Mouse (Mus musculus) embryonic facial prominence, embryonic 14.5 days (tissue): Measurements from ENCODE around the gene Pfkfb3. TPM values are rescaled to one million over a fixed set of nuclear protein-coding genes. Genes with fewer than 3 reads are reported as not detected.

Experiments
- ATAC-seq: fragments of 200-750 bp; cut with Nextera tagmentation; 2 replicates; pipeline ENCODE4 v1.8.0; 2017; ENCODE audit warnings: low read depth, moderate number of reproducible peaks, moderate TSS enrichment
- DNase-seq: peaks from one replicate; pipeline ENCODE4 v3.0.0-alpha.2; 2015; ENCODE audit warnings: low spot score
- H3K27ac ChIP-seq: fragments of 300-500 bp; sonication (generic); replicated peaks from 2 replicates; pipeline ENCODE4 v1.5.1; 2014; ENCODE audit warnings: low read depth, mild to moderate bottlenecking, low read length, moderate library complexity
- H3K27me3 ChIP-seq: fragments of 300-500 bp; sonication (generic); replicated peaks from 2 replicates; pipeline ENCODE4 v1.6.1; 2014; ENCODE audit warnings: low read length; ENCODE audit not compliant: control insufficient read depth, insufficient read depth
- H3K36me3 ChIP-seq: fragments of 300-500 bp; sonication (generic); 2 replicates; pipeline ENCODE4 v1.6.1; 2014; ENCODE audit warnings: low read length, mixed read lengths; ENCODE audit not compliant: control insufficient read depth, insufficient read depth
- H3K4me1 ChIP-seq: fragments of 300-500 bp; sonication (generic); 2 replicates; pipeline ENCODE4 v1.6.1; 2014; ENCODE audit warnings: antibody characterized with exemption, low read length; ENCODE audit not compliant: control insufficient read depth, insufficient read depth
- H3K4me2 ChIP-seq: fragments of 300-500 bp; sonication (generic); 2 replicates; pipeline ENCODE4 v1.6.1; 2014; ENCODE audit warnings: low read depth, mild to moderate bottlenecking, low read length, moderate library complexity, mixed read lengths
- H3K4me3 ChIP-seq: fragments of 300-500 bp; sonication (generic); 2 replicates; pipeline ENCODE4 v1.5.1; 2014; ENCODE audit warnings: low read depth, mild to moderate bottlenecking, low read length
- H3K9ac ChIP-seq: fragments of 300-500 bp; sonication (generic); 2 replicates; pipeline ENCODE4 v1.6.1; 2014; ENCODE audit warnings: low read depth, mild to moderate bottlenecking, low read length, moderate library complexity, mixed read lengths
- H3K9me3 ChIP-seq: fragments of 300-500 bp; sonication (generic); 2 replicates; pipeline ENCODE4 v1.6.1; 2016; ENCODE audit warnings: low read length; ENCODE audit not compliant: control insufficient read depth
- WGBS: fragments of 180-500 bp; shearing (Covaris S2); extraction: QIAGEN DNeasy Blood & Tissue Kit; methylation state at CpG from one replicate; pipeline ENCODE4 v1.1.7; 2014; 5-methylcytosine and 5-hydroxymethylcytosine counted together
- polyA plus RNA-seq: library from polyadenylated mRNA; unstranded; fragments of >200 nt; fragmentation: Nextera tagmentation; extraction: Ambion mirVana; gene quantifications from 2 replicates; pipeline ENCODE4 v1.2.1, GENCODE M21; 2014

The Pfkfb3 gene
- 9.2 and 9.8 TPM in 2 replicates for polyA plus RNA-seq

DNA sequence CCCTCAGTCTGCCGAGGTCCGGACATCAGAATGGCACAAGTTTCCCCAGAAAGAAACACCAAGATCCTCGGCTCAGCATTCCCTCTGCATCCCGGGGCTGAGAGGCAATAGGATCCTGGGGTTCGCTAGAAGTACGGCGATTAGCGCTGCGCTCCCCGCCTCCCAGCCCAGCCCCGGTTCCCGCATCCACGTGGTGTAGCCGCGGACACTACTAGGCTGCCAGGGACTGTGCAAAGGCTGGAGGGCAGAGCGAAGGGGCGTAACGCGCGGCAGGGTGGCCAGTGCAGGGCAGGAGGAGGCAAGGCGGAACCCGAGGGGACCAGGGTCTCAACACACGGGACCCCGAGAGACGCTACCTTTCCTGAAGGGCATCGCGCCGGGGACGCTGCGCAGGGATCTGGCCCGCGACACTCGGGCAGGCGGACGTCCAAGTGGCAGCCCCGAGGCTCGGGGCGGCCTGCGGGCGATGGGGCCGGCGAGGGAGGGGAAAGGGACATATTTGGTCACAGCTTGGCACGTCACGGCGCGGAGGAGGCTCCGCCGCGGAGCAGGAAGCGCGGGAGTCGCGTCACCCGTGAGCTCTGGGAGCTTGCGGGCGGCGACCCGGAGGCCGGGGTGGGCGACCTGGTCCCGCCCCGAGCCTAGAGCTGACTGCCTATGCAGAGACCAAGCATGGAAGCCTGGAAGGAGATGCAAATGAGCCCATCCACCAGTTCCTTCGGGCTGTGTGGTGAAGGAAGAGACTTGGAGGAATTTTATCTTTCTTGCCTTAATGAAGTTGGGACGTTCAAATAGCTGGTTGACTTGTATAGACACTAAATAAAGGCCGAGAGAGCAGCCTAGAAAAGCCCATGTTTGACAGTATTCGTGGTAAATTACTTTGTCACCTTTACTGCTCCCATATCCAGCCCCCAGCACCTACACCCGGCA is at the start of gene Pfkfb3:
TSS of gene Pfkfb3 (minus strand) at position 607 of the 930 bp plus-strand sequence.
- ATAC-seq, result peak; percentile 78
- DNase-seq, result peak; percentile 59
- no peaks in the 10 kb centered on the region for H3K36me3 ChIP-seq
- peak within 1 kb of the TSS; percentile 95 for H3K4me2 ChIP-seq
- peak within 1 kb of the TSS; percentile 57 for H3K4me3 ChIP-seq
- 2% methylated on average over 63 of the region's 67 CpGs for WGBS
- no peaks in the 10 kb centered on the region for H3K9me3 ChIP-seq
- peaks cover 29% of the 10 kb centered on the region for H3K27me3 ChIP-seq
- no peak within 1 kb of the TSS for H3K27ac ChIP-seq
- H3K9ac ChIP-seq, result peak within 1 kb of the TSS; percentile 61
- H3K4me1 ChIP-seq, result peaks cover 4% of the 10 kb centered on the region; the same call in 1 of the 2 replicates

DNA sequence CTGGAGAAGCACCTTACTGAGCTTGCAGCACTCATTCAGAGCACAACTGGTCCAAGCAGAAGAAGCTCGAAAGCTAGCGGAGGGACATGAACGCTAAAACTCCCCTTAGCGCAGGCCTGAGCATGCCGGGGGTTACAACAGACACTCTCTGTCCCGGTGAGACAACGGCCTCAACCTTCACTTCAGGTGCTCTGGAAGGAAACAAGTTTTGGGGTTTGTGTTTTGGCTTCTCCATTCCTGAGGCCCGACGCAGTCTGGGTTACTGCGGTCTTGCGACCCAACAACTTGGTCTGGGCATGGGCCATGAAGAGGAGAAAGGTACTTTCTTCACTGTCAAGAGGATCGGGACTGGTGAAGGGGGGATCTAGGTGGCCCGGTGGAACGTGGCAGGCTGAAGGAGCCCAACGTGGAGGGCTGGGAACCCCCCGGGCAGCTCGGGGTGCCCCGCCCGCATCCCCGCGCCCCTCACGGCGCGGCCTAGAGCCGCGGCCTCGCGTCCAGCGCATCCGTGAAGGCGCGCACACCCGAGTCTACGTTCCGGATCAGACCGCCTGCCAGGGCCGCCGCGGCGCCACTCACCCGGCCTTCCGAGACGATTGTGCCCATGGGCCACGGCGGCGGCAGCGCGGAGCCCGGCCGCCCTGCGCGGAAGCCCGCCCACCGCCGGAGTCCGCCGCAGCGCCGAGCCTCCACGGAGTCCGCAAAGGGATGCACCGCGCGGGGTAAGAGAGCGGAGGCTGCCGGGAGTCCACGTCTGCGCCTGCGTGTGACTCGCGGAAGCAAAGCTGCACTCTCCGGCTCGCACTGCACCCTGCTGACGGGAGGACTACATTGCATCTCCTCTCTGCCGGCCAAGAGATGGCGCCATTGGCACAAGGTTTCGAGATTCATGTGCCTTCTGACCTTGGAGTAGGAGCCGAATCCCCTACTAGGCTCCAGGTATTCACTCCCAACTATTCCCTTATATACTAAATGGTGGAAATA is 48.9 kb upstream of the Pfkfb3 start:
- peak; percentile 96 for DNase-seq
- peak overlapping the region; percentile 99 for H3K9ac ChIP-seq
- H3K4me1 ChIP-seq, result 0 out of 2 replicates have a peak, but pooled peaks cover 3% of the 10 kb centered on the region
- WGBS, result under 1% methylated on average over 46 of the region's 78 CpGs
- H3K4me2 ChIP-seq, result peak overlapping the region; percentile 61
- no peaks in the 10 kb centered on the region for H3K27me3 ChIP-seq
- H3K27ac ChIP-seq, result peak overlapping the region; percentile 72
- H3K9me3 ChIP-seq, result no peaks in the 10 kb centered on the region
- H3K4me3 ChIP-seq, result peak overlapping the region; percentile 95
- peaks cover 35% of the 10 kb centered on the region for H3K36me3 ChIP-seq
- ATAC-seq, result peak; percentile 99

DNA sequence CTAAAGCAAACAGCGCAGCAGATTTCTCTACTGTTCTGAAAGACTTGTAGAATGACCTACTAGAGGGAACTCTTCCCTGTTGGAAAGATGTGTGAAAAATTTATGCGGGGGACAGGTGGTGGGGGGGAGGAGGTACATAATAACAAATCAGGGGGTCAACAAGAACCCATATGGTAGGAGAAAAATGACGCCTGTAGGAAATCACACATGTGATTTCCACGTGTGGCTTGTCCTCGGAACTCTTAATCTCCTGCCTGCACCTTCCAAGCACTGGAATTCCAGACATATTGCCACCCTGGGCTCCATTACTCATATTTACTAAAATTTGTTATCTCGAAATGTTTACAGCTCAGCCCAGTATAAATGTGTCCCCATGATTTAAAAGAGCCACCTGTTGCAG is 47.9 kb upstream of the Pfkfb3 start:
- ATAC-seq (no peak), DNase-seq (no peak)
- Histone ChIP-seq H3K27me3 (no peaks in the 10 kb centered on the region), H3K27ac (no peak overlapping the region), H3K36me3 (peaks cover 45% of the 10 kb centered on the region), H3K4me1 (0 out of 2 replicates have a peak, but pooled peaks cover 3% of the 10 kb centered on the region), H3K4me2 (peak overlapping the region; percentile 61), H3K9me3 (no peaks in the 10 kb centered on the region), H3K9ac (peak overlapping the region; percentile 99), H3K4me3 (peak overlapping the region; percentile 95)
- 77% methylated on average over 6 of the region's 6 CpGs for WGBS

DNA sequence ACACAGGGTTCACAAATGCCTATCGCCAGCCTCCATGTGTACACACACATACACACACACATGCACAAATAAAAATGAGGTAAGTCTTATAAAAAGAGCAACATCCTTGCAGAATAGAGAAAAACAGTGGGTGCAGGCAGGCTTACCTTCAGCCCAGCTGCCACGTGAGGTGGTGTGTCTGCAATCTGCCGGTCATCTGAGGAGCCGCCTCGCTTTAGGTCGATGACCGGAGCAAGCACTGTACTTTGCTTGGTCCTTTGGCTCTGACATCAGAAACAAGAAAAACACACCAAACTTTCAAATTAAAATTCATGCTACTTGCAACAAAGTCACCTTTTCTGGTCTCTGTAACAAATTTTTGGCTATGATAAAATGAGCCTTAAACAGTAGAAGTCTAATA is 44.0 kb upstream of the Pfkfb3 start:
- ATAC-seq (no peak), DNase-seq (no peak)
- 95% methylated on average over 7 of the region's 7 CpGs for WGBS
- no peak overlapping the region for H3K4me2 ChIP-seq
- 0 out of 2 replicates have a peak, but pooled peaks cover 3% of the 10 kb centered on the region for H3K4me1 ChIP-seq
- no peak overlapping the region for H3K9ac ChIP-seq
- no peaks in the 10 kb centered on the region for H3K9me3 ChIP-seq
- H3K4me3 ChIP-seq, result no peak overlapping the region
- peaks cover 78% of the 10 kb centered on the region for H3K36me3 ChIP-seq
- no peaks in the 10 kb centered on the region for H3K27me3 ChIP-seq
- no peak overlapping the region for H3K27ac ChIP-seq

DNA sequence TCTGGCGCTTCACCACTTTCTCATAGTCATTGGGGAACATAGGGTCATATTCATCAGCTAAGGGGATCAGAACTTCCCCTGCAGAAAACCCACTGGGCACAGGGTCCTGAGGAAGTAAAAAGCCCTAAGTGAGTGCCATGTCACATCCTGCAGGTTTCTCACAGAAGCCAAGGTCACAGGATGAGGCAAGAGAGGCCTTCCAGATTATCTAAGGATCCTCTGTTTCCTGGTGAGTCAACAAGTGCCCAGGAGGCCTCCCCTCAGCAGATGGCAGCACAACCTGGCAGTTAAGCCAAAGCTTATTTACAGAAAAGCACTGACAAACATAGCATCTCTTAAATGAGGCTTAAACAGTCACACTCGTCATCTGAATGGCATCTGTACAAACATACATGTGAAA is 42.8 kb upstream of the Pfkfb3 start:
- DNase-seq, result no peak
- no peak for ATAC-seq
- H3K4me1 ChIP-seq, result 0 out of 2 replicates have a peak, but pooled peaks cover under 1% of the 10 kb centered on the region
- H3K9ac ChIP-seq, result no peak overlapping the region
- no peak overlapping the region for H3K4me2 ChIP-seq
- WGBS, result 82% methylated on average over 2 of the region's 2 CpGs
- no peak overlapping the region for H3K4me3 ChIP-seq
- H3K9me3 ChIP-seq, result no peaks in the 10 kb centered on the region
- H3K36me3 ChIP-seq, result peaks cover 90% of the 10 kb centered on the region
- H3K27me3 ChIP-seq, result no peaks in the 10 kb centered on the region
- no peak overlapping the region for H3K27ac ChIP-seq

DNA sequence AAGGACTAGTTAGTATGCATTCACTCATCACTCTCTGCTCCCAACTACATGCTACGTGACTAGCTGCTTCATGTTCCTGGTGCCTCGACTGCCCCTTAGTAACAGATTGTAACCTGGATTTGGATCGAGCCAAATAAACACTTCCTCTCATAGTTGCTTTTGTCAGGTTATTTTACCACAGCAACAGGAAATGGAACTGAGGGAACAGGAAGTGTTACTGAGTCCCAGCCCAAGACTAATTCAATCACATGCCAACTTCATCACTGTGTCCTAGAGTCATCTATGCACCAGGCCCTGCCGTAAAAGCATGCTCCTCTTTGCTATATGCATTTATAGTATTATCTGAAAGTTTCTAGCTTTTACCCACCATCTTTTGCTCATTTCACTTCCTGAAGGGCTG is 34.1 kb upstream of the Pfkfb3 start:
- peaks cover 99% of the 10 kb centered on the region for H3K36me3 ChIP-seq
- 92% methylated on average over 4 of the region's 4 CpGs for WGBS

DNA sequence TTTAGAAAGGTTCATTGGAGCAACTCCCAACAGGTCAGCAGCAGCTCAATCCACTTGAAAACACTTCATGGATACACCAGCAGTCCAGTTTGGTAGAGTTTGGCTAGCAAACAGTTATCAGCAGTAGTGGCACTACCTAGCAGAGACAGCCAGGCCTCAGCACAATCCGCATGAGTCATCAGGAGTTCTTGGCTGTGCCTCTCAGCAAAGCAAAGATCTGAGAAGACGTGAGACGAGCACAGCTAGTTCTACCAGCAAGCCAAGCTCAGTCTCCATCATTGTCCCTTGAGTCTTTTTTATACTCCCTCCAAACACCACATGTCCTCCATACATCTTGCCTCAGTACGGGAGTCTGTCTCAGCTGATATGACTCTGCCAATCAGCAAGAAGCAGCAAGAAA is 25.5 kb upstream of the Pfkfb3 start:
- H3K4me1 ChIP-seq, result no peaks in the 10 kb centered on the region
- H3K9ac ChIP-seq, result no peak overlapping the region
- no peak overlapping the region for H3K4me3 ChIP-seq
- no peaks in the 10 kb centered on the region for H3K9me3 ChIP-seq
- H3K27me3 ChIP-seq, result no peaks in the 10 kb centered on the region
- 96% methylated on average over 4 of the region's 4 CpGs for WGBS
- ATAC-seq (no peak), DNase-seq (no peak)
- no peak overlapping the region for H3K4me2 ChIP-seq
- H3K27ac ChIP-seq, result no peak overlapping the region
- H3K36me3 ChIP-seq, result peaks cover 23% of the 10 kb centered on the region

More for the DNA sequence above, 34.1 kb upstream of the Pfkfb3 start:
- ATAC-seq, result no peak
- Histone ChIP-seq H3K9me3 (no peaks in the 10 kb centered on the region), H3K4me2 (no peak overlapping the region), H3K9ac (no peak overlapping the region), H3K4me1 (no peaks in the 10 kb centered on the region), H3K4me3 (no peak overlapping the region), H3K27ac (no peak overlapping the region), H3K27me3 (no peaks in the 10 kb centered on the region)
- DNase-seq, result no peak

DNA sequence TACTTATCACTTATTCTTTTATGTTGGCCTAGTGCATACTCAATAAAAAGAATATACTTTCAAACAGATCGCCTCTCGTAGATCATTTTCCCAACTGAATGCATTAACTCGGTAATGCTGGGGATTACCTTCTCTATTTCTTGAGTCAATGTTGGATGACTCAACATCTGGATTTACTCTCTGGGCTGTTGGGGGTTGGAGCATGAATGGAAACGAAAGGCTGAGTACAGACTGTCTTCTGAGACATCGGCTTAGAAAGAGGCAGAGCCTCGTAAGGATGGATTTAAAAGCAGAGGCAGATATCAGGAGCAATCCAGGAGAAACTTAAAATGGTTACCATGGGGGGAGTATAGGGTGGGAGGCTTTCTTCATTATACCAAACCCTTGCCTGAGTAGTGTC is 24.3 kb upstream of the Pfkfb3 start:
- Histone ChIP-seq H3K4me2 (no peak overlapping the region), H3K9ac (no peak overlapping the region), H3K36me3 (peaks cover 12% of the 10 kb centered on the region; the same call in 1 of the 2 replicates), H3K9me3 (no peaks in the 10 kb centered on the region), H3K4me3 (no peak overlapping the region), H3K4me1 (no peaks in the 10 kb centered on the region), H3K27ac (no peak overlapping the region), H3K27me3 (no peaks in the 10 kb centered on the region)
- DNase-seq (no peak), ATAC-seq (no peak)
- WGBS, result 70% methylated on average over 6 of the region's 6 CpGs
